Mouse (Mus musculus) lung, postnatal 10 days (tissue): ENCODE data around the gene Cd59b.
"Not testable (repeated sequence)": the region's sequence is repeated elsewhere in the genome, so short reads cannot be mapped to it uniquely, and the experiment has no call there.

Source experiments
- DNase-seq: peaks from one replicate; pipeline ENCODE4 v3.0.0; 2021

Cd59b gene

DNA sequence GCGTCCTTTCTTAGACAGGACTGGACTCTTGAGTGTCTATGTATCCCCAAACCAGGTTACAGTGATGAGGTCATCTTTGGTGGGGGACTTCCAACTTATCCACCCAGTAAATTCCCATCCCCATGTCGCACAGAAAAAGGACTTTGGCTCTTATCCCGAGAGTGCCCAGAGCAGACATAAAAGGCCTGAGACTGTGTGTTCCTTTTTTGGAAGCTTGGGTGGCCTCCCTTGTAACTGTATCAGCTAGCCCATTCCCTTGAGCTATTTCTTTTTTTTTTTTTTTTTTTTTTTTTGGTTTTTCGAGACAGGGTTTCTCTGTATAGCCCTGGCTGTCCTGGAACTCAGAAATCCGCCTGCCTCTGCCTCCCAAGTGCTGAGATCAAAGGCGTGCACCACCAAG, 4.1 kb upstream of the Cd59b start, which contains the start of gene Gm10912:
Gm10912 (plus strand) TSS at position 301 of the 400 bp plus-strand sequence.
- not testable (repeated sequence) for DNase-seq

DNA sequence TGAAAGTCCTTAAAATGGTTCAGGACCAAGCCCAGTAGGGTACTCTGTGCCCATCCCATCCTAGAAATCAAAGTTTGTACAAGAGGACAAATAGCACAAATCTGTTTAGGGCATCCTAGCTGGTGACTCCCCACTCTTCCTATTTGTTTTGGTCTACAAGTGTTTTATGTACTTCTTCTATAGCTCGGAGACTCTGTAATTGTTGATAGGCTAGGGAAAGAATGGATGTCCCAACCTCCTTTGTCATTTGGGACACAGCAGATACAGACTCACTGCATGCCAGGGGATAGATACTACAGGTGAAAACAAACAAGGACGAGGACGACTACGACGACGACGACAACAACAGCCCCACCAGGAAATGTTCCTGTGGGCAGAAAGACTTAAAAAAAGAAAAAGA, 1.2 kb upstream of the Cd59b start, which contains the start of gene Gm10799:
Gm10799 (minus strand) TSS at position 101 of the 400 bp plus-strand sequence.
- not testable (repeated sequence) for DNase-seq

DNA sequence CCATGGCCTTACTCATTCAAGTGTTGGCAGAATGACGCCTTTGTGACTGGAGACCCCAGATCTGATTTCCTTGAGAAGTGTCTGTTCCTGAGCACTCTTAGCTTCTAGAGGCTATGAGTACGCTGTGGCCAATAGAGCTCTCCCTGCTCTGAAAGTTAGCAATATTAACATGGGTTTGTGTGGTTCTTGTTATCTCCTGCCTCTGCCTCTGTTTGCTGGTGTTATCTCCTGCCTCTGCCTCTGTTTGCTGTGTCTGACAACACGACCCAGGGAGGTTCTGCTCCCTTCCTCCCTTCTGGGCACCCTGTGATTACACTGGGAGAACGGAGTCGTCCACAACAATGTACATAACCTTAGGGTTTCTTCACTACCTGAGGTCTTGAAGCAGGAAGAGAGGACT, 8.6 kb downstream of the Cd59b start:
- DNase-seq = not testable (repeated sequence)

DNA sequence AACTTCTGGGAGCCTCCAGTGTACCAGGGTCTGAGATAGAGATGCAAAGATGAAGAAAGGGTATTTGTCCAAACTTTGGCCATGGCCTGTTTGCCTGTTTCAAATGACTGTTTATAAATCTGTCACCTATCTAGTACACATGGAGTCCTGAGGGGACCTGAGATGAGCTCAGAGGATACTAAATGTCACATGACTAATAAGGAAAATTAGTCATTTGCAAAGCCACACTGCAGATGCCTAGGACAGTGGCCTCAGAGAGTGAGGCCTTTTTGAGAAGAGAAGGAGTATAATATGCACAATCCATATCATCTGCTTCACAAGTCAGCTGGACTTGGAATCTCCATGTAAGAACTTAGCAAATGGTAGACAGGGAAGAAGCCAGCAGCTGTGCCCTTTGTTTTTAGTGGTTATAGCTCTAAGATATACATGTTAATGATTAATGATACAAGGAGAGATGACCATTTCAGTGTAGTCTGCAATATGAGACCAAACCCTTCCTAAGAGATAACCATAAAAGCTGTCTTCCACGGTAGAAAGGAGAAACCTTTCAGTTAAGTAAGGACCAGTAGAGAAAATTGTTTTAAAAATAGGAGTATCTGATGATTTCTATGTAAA, 11.9 kb downstream of the Cd59b start:
- DNase-seq = not testable (repeated sequence)

DNA sequence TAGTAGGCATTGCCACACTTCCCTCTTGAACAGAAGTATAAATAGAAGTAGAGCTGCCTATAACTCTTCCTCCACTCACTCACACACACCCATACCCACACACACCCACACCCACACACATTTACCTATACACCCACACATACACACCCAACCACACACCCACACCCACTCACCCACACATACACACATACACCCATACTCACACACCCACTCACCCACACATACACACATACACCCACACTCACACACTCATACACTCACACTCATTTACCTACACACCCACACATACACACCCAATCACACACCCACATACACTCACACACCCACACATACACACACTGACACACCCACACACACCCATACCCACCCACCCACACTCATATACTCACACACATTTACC, 12.8 kb downstream of the Cd59b start:
- DNase-seq = no peak

DNA sequence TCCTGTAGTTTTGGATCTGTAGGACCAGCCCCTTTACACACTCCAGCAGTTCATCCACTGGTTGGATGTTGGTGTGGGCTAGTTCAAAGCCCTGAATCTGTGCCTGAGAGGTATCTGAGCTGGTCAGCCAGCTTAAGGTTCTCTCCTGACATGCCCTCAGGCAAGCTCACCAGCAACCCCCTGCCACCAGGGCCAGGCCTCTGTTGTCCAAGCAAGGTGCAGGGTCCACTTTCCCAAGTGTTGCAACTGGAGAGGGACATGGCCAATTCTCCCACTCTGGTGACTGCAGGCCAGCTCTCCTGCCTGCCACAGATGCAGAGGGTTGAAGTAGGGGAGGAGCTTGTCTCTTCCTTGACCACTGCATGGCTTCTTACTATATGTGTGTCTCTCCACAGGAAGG, 14.4 kb downstream of the Cd59b start:
- DNase-seq = not testable (repeated sequence)

DNA sequence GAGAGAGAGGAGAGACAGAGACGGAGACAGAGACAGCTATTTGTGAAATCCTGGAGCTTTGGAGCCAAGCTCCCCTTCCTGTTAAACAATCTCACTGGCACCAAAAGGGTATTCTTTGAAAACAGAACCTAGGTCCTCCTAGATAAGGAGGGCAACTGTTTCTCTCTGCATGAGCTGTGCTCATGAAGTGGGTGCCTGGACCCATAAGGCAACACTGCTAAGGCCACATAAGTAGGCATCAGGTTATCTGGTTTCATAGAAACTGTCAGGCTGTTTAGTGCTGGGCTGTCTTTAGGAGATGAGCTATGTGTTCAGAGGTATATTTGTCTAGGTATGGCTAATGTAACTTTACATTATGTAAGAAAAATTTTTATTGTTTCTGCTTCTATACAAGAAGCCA, 17.9 kb downstream of the Cd59b start:
- not testable (repeated sequence) for DNase-seq

DNA sequence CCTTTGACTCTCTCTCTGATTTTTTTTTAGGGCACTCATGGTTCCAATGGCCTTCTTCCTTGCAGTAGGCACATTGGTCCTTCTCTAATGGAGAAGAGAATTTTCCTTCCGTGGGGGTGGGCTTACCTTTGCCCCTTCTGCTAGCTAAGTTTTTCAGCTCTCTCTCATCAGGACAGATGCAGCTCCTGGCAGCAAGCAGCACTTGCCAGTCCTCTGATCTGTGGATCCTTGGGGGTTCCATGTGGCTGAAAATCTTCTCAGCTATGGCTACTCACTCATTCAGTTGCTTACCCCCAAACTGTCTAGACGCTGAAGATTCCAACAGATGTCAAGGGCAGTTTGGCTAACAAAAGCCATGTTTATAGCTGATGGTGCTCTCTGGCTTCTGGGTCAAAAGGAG, 23.7 kb downstream of the Cd59b start:
- DNase-seq = no peak

DNA sequence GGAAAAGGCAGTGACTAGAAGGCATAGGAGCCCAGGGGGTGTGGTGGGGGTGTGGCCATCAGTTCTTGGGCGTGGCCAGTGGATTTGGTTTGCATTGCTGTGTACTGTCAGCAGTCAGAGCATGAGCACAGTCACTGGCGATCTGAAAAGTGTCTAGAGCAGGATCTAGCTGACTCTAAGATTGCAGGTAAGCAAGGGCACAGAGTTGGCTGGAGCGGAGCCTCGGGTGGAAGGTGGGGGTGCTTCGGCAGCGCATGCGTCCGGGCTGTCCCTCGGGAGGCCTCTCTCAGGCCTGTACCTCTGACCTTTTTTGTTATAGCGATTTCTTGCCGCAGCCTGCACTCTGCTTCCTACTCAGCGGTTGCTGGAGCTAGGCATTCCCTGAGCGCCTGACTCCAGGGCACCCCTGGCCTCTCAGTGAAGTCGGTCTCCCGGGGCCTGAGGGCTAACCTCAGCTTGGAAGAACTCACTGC, 26.1 kb downstream of the Cd59b start, which contains the start of gene Cd59a:
Cd59a (plus strand) TSS at position 61 of the 473 bp plus-strand sequence.
- peak; percentile 91 for DNase-seq

DNA sequence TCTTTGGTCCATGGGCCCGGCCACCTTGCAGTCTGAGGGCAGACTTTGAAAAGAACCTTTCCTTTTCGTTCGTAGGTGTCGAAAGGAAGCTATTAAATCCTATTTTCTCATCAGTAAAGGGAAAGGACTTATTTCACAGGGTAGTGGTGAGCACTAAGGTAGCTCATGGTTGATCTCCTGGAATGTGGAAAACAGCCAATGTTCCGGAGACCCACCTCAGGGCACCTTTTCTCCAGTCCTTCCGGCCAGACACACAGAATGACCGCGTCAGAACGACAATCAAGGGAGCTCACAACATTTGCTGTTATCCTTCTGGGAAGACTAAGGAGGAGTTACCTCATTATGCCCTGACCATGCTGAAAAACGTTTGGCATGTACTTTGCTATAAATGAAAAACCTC, 26.6 kb downstream of the Cd59b start:
- DNase-seq = no peak

DNA sequence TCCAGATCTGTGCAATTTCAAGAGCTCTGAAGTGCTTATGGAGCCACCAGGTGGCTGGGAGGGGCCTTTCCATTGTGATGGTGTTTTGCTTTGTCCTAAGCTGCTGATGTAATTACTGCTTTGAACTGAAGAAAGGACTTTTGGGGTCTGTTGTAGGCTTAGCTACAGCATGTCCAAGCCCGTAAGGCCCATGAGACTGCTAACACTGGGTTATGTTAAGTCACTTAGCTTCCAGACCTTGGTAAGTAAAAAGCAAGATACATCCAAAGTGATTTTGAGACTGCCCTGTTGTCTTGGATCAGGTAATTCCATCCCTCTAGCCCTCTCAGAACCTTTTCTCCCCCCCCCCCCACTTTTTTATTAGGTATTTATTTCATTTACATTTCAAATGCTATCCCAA, 27.1 kb downstream of the Cd59b start:
- not testable (repeated sequence) for DNase-seq

DNA sequence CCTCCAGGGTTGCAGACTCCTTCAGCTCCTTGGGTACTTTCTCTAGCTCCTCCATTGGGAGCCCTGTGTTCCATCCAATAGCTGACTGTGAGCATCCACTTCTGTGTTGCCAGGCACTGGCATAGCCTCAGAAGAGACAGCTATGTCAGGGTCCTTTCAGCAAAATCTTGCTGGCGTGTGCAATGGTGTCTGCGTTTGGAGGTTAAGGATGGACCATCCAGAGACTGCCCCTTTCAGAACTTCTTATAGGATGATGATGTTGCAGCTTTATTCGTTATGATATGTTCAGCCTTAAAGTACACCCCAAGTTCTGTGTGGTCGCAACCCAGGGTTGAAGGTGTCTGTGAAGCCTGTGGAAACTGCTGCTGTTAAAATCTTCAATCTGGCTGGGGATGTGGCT, 27.7 kb downstream of the Cd59b start:
- not testable (repeated sequence) for DNase-seq

DNA sequence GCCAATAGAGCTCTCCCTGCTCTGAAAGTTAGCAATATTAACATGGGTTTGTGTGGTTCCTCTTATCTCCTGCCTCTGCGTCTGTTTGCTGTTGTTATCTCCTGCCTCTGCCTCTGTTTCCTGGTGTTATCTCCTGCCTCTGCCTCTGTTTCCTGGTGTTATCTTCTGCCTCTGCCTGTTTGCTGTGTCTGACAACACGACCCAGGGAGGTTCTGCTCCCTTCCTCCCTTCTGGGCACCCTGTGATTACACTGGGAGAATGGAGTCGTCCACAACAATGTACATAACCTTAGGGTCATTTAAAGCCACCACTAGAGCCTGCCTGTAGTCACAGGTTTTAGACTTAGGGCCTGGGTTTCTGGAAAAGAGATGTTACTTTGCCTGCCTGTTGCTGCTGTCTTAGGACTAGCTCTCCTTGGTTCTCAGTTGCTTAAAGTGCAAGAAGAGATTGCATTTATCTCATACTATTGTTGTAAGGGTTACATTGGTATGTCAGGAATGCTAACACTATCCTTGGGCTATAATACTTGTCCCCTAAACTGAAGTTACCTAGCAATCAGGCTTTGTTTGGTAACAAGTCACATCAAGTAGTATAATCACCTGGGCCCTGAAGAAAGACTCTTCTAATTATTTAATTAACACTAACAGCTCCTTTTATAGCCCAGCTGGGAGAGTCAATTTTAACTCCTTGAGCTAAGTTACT, 29.0 kb downstream of the Cd59b start:
- no peak for DNase-seq

DNA sequence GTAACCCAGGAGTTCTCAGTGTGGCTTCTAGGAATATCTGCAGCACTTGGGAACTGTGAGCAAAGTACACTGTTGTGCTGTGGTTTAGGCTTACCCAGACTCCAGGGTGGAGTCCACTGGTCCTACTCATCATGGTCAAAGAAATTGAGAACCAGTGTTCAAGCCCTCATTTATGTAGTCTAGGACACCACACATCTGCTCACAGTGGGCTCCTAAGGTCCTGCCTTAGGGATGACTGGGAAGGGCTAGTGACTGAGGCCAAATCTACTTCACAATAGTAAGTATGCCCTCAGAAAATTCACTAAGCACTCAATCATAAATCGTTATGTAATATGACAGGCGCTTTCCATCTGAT, 29.6 kb downstream of the Cd59b start:
- no peak for DNase-seq

DNA sequence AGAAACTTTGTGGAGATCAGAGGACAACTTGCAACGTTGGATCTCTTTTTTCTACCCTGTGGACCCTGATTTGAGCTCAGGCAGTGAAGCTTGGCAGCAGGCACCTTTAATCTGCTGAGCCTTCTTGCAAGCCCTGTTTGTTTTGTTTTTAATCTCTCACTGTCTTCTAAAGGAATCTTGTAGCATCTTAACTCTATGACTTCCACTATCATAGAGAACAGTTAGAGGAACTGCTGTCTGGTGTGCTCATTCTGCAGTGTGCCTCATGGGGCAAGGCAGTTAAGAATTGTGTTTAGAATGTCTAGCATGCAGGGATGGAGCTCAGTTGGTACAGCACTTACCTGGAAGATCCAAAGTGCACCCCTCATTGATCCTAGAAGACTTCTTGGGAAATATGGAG, 30.3 kb downstream of the Cd59b start:
- DNase-seq = no peak

DNA sequence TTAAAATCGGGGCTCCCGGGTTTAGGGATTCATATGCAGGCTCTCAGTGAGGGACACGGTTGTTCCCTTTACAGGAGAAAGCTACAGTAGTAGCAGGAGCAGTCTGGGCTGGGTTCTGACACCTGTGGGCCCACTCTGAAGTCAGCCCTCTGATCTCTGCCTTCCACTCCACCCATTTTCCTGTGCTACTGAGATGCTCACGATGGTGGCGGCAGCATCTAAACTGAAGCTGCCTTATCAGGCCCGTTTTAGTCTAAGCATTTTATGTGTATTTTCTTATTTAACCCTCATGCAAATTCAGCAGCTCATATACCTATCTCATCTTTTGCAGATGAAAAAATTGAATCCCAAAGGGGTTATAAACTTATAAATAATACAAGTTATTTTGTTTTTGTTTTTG, 35.2 kb downstream of the Cd59b start:
- DNase-seq = no peak

DNA sequence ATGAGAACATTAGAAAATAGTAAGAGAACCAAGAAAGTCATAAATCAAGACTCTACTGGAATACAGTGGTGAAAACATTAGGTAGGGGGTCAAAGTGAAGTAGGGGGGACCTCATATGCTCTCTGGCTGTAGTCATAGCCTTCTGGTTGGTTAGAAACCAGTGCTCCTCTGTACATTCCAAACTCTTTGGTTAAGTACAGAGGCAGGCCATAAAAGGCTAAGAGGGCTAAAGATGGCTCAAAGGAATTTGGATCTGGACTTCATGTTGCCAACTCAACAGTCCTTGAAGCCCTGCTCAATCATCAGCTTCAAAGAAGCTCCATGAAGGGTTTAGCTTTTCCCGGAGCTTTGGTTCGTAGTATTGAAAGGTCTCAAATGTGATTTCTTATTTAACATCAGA, 39.4 kb downstream of the Cd59b start:
- not testable (repeated sequence) for DNase-seq

DNA sequence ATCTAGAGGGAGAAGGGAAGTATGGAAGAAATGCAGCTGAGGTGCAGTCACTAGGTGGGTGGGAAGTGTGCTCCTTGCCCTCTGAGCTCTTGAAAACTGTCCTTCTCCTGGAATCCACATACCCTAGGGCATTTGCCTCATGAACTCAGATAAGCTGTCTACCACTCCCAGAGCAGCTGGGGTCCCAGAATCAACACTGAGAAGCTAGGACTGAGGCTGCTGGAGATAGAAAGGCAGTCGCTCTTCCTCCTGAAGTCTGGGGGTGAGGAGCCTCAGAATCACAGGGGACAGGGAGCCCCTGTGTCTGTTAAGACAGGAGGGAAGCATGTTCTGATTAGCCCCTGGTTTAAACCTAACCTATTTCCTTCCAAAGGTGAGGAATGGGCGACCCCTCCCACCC, 39.9 kb downstream of the Cd59b start:
- DNase-seq = no peak

DNA sequence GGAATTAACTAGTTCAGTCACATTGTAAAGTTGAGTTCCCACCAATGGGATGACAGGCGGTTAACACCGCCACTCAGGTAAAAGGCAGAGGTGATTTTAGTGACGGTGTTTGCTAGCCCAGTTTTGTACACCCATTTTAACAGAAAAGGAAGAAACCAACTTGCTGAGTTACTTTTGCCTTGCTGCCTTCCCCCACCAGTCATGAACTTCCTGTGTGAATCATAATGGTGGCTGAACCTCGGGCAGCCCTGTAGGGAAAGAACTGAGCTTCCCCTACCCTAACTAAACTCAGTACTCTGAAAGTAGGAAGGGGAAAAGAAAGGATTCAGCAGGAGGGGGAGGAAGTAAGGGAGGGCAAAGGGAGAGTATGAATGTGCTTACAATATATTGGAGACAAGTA, 40.4 kb downstream of the Cd59b start:
- DNase-seq = no peak

DNA sequence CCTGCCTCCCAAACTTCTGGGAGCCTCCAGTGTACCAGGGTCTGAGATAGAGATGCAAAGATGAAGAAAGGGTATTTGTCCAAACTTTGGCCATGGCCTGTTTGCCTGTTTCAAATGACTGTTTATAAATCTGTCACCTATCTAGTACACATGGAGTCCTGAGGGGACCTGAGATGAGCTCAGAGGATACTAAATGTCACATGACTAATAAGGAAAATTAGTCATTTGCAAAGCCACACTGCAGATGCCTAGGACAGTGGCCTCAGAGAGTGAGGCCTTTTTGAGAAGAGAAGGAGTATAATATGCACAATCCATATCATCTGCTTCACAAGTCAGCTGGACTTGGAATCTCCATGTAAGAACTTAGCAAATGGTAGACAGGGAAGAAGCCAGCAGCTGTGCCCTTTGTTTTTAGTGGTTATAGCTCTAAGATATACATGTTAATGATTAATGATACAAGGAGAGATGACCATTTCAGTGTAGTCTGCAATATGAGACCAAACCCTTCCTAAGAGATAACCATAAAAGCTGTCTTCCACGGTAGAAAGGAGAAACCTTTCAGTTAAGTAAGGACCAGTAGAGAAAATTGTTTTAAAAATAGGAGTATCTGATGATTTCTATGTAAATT, 41.6 kb downstream of the Cd59b start:
- DNase-seq = not testable (repeated sequence)

DNA sequence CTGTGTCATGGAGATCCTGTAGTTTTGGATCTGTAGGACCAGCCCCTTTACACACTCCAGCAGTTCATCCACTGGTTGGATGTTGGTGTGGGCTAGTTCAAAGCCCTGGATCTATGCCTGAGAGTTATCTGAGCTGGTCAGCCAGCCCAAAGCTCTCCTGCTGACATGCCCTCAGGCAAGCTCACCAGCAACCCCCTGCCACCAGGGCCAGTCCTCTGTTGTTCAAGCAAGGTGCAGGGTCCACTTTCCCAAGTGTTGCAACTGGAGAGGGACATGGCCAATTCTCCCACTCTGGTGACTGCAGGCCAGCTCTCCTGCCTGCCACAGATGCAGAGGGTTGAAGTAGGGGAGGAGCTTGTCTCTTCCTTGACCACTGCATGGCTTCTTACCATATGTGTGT, 43.9 kb downstream of the Cd59b start:
- not testable (repeated sequence) for DNase-seq

DNA sequence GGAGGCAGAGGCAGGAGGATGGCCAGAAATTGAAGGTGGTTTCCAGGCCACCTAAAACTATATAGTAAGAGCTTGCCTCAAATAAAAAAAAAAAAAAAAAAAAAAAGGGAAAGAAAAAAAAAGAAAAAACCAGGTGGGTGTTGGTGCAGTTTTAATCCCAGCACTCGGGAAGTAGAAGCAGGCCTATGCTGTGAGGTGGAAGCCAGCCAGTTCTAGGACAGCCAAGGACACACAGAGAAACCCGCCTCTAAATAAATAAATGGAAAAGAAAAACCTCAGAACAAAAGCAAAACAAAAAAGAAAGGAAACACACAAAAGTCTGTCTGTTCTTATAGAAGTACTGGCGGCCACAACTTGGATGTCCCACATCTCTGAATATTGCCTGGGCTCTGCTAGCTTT, 45.2 kb downstream of the Cd59b start:
- DNase-seq = no peak

DNA sequence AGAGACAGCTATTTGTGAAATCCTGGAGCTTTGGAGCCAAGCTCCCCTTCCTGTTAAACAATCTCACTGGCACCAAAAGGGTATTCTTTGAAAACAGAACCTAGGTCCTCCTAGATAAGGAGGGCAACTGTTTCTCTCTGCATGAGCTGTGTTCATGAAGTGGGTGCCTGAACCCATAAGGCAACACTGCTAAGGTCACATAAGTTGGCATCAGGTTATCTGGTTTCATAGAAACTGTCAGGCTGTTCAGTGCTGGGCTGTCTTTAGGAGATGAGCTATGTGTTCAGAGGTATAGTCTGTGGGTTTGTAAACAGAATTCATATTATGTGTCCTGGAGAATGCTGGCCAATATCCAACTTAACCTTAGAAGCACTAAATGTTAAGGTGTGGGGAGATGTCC, 47.5 kb downstream of the Cd59b start:
- DNase-seq = not testable (repeated sequence)

DNA sequence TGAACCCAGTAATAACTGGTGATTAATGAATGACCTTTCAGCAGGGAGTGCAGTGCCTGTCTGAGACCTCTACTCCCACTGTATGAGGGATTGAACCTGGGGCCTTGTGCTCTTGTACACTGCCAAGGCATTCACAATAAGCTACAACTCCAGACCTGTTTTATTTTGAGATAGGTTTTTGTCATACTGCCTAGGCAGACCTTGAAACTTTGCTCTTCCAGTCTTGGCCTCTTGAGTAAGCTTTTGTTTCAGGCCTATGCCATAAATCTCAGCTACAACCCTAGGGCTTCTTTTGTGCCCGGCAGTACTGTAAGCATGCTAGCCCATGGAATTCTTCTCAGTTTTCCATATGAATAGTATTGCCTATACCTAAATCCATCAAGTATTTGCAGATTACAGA, 49.4 kb downstream of the Cd59b start:
- DNase-seq = no peak
